Mouse (Mus musculus): ENCODE measurements at regions not wholly inside any gene's neighbourhood (a gene's known extent, or its start where the extent isn't known, plus 50 kb on each side); places are given as distances from the start of the nearest gene placed in this dataset.
A peak's percentile ranks its signal among the peaks of the same experiment; 100 is the strongest.

DNA sequence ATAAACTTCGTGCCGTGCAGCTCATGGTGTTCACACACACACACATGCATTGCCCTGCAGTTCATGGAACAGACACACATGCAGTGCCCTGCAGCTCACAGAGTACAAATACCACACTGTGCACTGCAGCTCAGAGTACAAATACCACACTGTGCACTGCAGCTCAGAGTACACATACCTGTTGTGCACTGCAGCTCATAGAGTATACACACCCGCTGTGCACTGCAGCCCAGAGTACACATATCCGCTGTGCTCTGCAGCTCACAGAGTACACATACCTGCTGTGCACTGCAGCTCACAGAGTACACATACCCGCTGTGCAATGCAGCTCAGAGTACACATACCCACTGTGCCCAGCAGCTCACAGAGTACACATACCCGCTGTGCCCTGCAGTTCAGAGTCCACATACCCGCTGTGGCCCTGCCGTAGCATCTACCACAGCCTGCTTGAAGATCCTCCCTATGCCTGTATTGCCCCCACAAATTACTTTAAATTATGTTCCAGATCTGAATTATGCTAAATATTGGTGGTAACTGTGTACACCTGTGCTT, 451.9 kb downstream of the Fam198b start:
- peaks cover 3% of the 10 kb centered on the region for H3K27me3 ChIP-seq (ENCODE audit: control insufficient read depth, insufficient read depth, insufficient read length)
- no peaks in the 10 kb centered on the region for H3K79me3 ChIP-seq (ENCODE audit: low read depth)
- no peak for TF ChIP-seq MYOD1 (IDR thresholded peaks at IDR 0.05; ENCODE audit: control insufficient read depth, insufficient read length, low read depth)
- TF ChIP-seq FOSL1 (IDR thresholded peaks at IDR 0.05; ENCODE audit: insufficient read depth, low read length, poor library complexity, severe bottlenecking) = no peak
- H3K79me2 ChIP-seq (ENCODE audit: control insufficient read depth, insufficient read depth) = no peaks in the 10 kb centered on the region
- no peak overlapping the region for H3ac ChIP-seq (ENCODE audit: control insufficient read depth, insufficient read length, low read depth)
- no peak overlapping the region for H3K4me3 ChIP-seq (ENCODE audit: insufficient read depth, poor library complexity, severe bottlenecking)
- H3K36me3 ChIP-seq (ENCODE audit: control insufficient read depth, insufficient read depth) = no peaks in the 10 kb centered on the region

DNA sequence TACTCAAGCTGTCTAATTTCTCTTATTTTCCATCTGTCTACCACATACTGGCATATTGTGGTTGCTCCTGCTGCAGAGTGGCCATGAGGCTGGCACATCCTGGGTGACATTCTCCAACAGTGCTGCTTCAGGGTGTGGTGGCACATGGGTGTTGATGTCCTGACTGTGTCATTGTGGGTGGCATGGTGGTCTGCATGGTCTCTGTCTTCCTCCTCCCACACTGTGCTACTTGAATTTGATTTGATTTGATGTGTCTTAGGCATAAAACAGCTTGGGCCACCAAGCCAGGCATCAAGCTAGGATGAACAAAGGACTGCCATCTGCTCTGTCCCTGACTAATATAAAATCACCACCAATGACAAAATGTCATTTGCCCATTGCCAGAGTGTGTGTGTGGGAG, 434.7 kb downstream of the Gria2 start:
- Histone ChIP-seq H3K36me3 (ENCODE audit: control insufficient read depth, insufficient read depth) (no peaks in the 10 kb centered on the region), H3K27me3 (ENCODE audit: control insufficient read depth, insufficient read depth, insufficient read length) (no peaks in the 10 kb centered on the region), H3K79me2 (ENCODE audit: control insufficient read depth, insufficient read depth) (no peaks in the 10 kb centered on the region), H3ac (ENCODE audit: control insufficient read depth, insufficient read length, low read depth) (no peak overlapping the region), H3K79me3 (ENCODE audit: low read depth) (no peaks in the 10 kb centered on the region), H3K4me3 (ENCODE audit: insufficient read depth, poor library complexity, severe bottlenecking) (no peak overlapping the region)
- TF ChIP-seq FOSL1 (IDR thresholded peaks at IDR 0.05; ENCODE audit: insufficient read depth, low read length, poor library complexity, severe bottlenecking) (no peak), MAX (IDR thresholded peaks at IDR 0.05) (no peak), MYOG (IDR thresholded peaks at IDR 0.05; ENCODE audit: control insufficient read depth, extremely low read depth, insufficient read length) (no peak), CEBPB (IDR thresholded peaks at IDR 0.05; ENCODE audit: low read depth) (no peak), MYOD1 (IDR thresholded peaks at IDR 0.05; ENCODE audit: control insufficient read depth, insufficient read length, low read depth) (no peak)

- no peaks in the 10 kb centered on the region for H3K79me2 ChIP-seq (ENCODE audit: control insufficient read depth, insufficient read depth)
- H3K4me3 ChIP-seq (ENCODE audit: insufficient read depth, poor library complexity, severe bottlenecking) = no peak overlapping the region
- H3K79me3 ChIP-seq (ENCODE audit: low read depth) = no peaks in the 10 kb centered on the region
- no peaks in the 10 kb centered on the region for H3K27me3 ChIP-seq (ENCODE audit: control insufficient read depth, insufficient read depth, insufficient read length)
- TF ChIP-seq USF1 (IDR thresholded peaks at IDR 0.05; ENCODE audit: low read depth) = no peak
- TF ChIP-seq FOSL1 (IDR thresholded peaks at IDR 0.05; ENCODE audit: insufficient read depth, low read length, poor library complexity, severe bottlenecking) = no peak
- no peak for TF ChIP-seq CEBPB (IDR thresholded peaks at IDR 0.05; ENCODE audit: low read depth)
- TF ChIP-seq MYOD1 (IDR thresholded peaks at IDR 0.05; ENCODE audit: control insufficient read depth, insufficient read length, low read depth) = no peak
- no peak for TF ChIP-seq MAX (IDR thresholded peaks at IDR 0.05)
- TF ChIP-seq CTCF (IDR thresholded peaks at IDR 0.05; ENCODE audit: control insufficient read depth, insufficient read depth, insufficient read length) = no peak
- no peak for TF ChIP-seq MYOG (IDR thresholded peaks at IDR 0.05; ENCODE audit: control insufficient read depth, extremely low read depth, insufficient read length)
- no peak overlapping the region for H3ac ChIP-seq (ENCODE audit: control insufficient read depth, insufficient read length, low read depth)
- H3K36me3 ChIP-seq (ENCODE audit: control insufficient read depth, insufficient read depth) = no peaks in the 10 kb centered on the region
Measured at GRCm38 (mm10) chr3:80369214-80369941, 433.3 kb downstream of the Gria2 start.

GRCm38 (mm10) chr3:80372436-80372835, 430.2 kb downstream of the Gria2 start:
- no peaks in the 10 kb centered on the region for H3K27me3 ChIP-seq (ENCODE audit: control insufficient read depth, insufficient read depth, insufficient read length)
- no peak overlapping the region for H3ac ChIP-seq (ENCODE audit: control insufficient read depth, insufficient read length, low read depth)
- H3K36me3 ChIP-seq (ENCODE audit: control insufficient read depth, insufficient read depth) = no peaks in the 10 kb centered on the region
- no peaks in the 10 kb centered on the region for H3K79me2 ChIP-seq (ENCODE audit: control insufficient read depth, insufficient read depth)
- TF ChIP-seq MYOD1 (IDR thresholded peaks at IDR 0.05; ENCODE audit: control insufficient read depth, insufficient read length, low read depth) (no peak), CTCF (IDR thresholded peaks at IDR 0.05; ENCODE audit: control insufficient read depth, insufficient read depth, insufficient read length) (peak; percentile 9)
- H3K79me3 ChIP-seq (ENCODE audit: low read depth) = no peaks in the 10 kb centered on the region
- H3K4me3 ChIP-seq (ENCODE audit: insufficient read depth, poor library complexity, severe bottlenecking) = no peak overlapping the region

DNA sequence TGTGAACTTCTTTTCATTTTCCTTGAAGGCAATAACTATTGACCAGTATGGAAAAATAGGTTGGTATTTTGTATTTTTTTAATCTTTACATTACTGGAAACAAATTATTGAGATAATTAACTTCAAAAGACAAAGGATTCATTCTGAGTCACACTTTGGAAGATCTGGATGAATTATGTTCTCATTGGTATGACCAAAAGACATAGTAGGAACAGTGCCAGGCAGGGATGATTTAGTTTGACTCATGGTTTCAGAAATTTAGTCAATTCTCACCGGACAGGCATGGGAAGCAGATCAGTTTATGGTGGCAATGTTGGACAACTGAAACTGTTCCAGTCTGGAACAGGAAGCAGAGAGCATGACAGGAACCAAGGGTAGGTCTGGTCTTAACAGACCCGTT, 416.6 kb downstream of the Gria2 start:
- Histone ChIP-seq H3K27me3 (ENCODE audit: control insufficient read depth, insufficient read depth, insufficient read length) (no peaks in the 10 kb centered on the region), H3K36me3 (ENCODE audit: control insufficient read depth, insufficient read depth) (no peaks in the 10 kb centered on the region), H3K79me2 (ENCODE audit: control insufficient read depth, insufficient read depth) (no peaks in the 10 kb centered on the region), H3K79me3 (ENCODE audit: low read depth) (no peaks in the 10 kb centered on the region), H3K4me3 (ENCODE audit: insufficient read depth, poor library complexity, severe bottlenecking) (no peak overlapping the region), H3ac (ENCODE audit: control insufficient read depth, insufficient read length, low read depth) (no peak overlapping the region)
- TF ChIP-seq FOSL1 (IDR thresholded peaks at IDR 0.05; ENCODE audit: insufficient read depth, low read length, poor library complexity, severe bottlenecking) (no peak), CEBPB (IDR thresholded peaks at IDR 0.05; ENCODE audit: low read depth) (no peak), USF1 (IDR thresholded peaks at IDR 0.05; ENCODE audit: low read depth) (no peak), CTCF (IDR thresholded peaks at IDR 0.05; ENCODE audit: control insufficient read depth, insufficient read depth, insufficient read length) (no peak), MYOD1 (IDR thresholded peaks at IDR 0.05; ENCODE audit: control insufficient read depth, insufficient read length, low read depth) (no peak), MYOG (IDR thresholded peaks at IDR 0.05; ENCODE audit: control insufficient read depth, extremely low read depth, insufficient read length) (no peak), MAX (IDR thresholded peaks at IDR 0.05) (no peak)

GRCm38 (mm10) chr3:80396240-80396639, 406.4 kb downstream of the Gria2 start:
- Histone ChIP-seq H3ac (ENCODE audit: control insufficient read depth, insufficient read length, low read depth) (no peak overlapping the region), H3K79me3 (ENCODE audit: low read depth) (no peaks in the 10 kb centered on the region), H3K4me3 (ENCODE audit: insufficient read depth, poor library complexity, severe bottlenecking) (no peak overlapping the region), H3K79me2 (ENCODE audit: control insufficient read depth, insufficient read depth) (no peaks in the 10 kb centered on the region), H3K27me3 (ENCODE audit: control insufficient read depth, insufficient read depth, insufficient read length) (no peaks in the 10 kb centered on the region), H3K36me3 (ENCODE audit: control insufficient read depth, insufficient read depth) (no peaks in the 10 kb centered on the region)
- no peak for TF ChIP-seq CTCF (IDR thresholded peaks at IDR 0.05; ENCODE audit: control insufficient read depth, insufficient read depth, insufficient read length)
- no peak for TF ChIP-seq MAX (IDR thresholded peaks at IDR 0.05)

Measured in C2C12 (cell line).